Mouse (Mus musculus) small intestine, adult 2 months (tissue): ENCODE data around the gene Pnmal2. TPM values are rescaled to one million over a fixed set of nuclear protein-coding genes. Genes with fewer than 3 reads are reported as not detected.
A peak's percentile ranks its signal among the peaks of the same experiment; 100 is the strongest.
"Not testable (repeated sequence)": the region's sequence is repeated elsewhere in the genome, so short reads cannot be mapped to it uniquely, and the experiment has no call there.

Source experiments
- H3K27ac ChIP-seq: fragments of 200-500 bp; 2 replicates; pipeline ENCODE4 v1.5.1; 2012; ENCODE audit warnings: low read depth, low read length, control low read depth, inconsistent platforms; ENCODE audit not compliant: insufficient read depth
- H3K27me3 ChIP-seq: fragments of 200-500 bp; 2 replicates; pipeline ENCODE4 v1.6.1; 2012; ENCODE audit warnings: mild to moderate bottlenecking, moderate library complexity, low read length, inconsistent platforms; ENCODE audit not compliant: control insufficient read depth, insufficient read depth
- H3K36me3 ChIP-seq: fragments of 200-500 bp; 2 replicates; pipeline ENCODE4 v1.6.1; 2012; ENCODE audit warnings: mild to moderate bottlenecking, low read length, control low read depth, inconsistent platforms; ENCODE audit not compliant: control insufficient read depth, insufficient read depth
- H3K4me1 ChIP-seq: fragments of 200-500 bp; 2 replicates; pipeline ENCODE4 v1.6.1; 2012; ENCODE audit warnings: low read length, inconsistent platforms, mixed read lengths; ENCODE audit not compliant: control insufficient read depth, insufficient read depth, insufficient read length
- H3K4me3 ChIP-seq: fragments of 200-500 bp; 2 replicates; pipeline ENCODE4 v1.5.1; 2012; ENCODE audit warnings: low read depth, mild to moderate bottlenecking, control low read depth, inconsistent platforms, low read length, moderate library complexity
- CTCF ChIP-seq: fragments of 200-500 bp; IDR thresholded peaks from 2 replicates; pipeline ENCODE4 v1.5.1; 2012; ENCODE audit warnings: low read depth, mild to moderate bottlenecking, control low read depth, inconsistent platforms, low read length, moderate library complexity, mixed read lengths; ENCODE audit not compliant: insufficient replicate concordance, insufficient read length; ENCODE audit errors: extremely low read depth
- POLR2A ChIP-seq: fragments of 200-500 bp; IDR thresholded peaks from 2 replicates; pipeline ENCODE4 v1.6.1; 2012; ENCODE audit warnings: low read depth, mild to moderate bottlenecking, control low read depth, inconsistent platforms, low read length, moderate library complexity
- WGBS: fragments of 180-500 bp; shearing (Covaris S2); methylation state at CpG from one replicate; pipeline ENCODE4 v1.1.7; 2018; 5-methylcytosine and 5-hydroxymethylcytosine counted together
- polyA plus RNA-seq: library from polyadenylated mRNA; depleted of rRNA; stranded (reverse); fragments of >200 nt; gene quantifications from 2 replicates; pipeline ENCODE4 v1.2.3, GENCODE M21; 2012

Pnmal2 gene
- polyA plus RNA-seq, 1 experiment: 1.4 TPM

DNA sequence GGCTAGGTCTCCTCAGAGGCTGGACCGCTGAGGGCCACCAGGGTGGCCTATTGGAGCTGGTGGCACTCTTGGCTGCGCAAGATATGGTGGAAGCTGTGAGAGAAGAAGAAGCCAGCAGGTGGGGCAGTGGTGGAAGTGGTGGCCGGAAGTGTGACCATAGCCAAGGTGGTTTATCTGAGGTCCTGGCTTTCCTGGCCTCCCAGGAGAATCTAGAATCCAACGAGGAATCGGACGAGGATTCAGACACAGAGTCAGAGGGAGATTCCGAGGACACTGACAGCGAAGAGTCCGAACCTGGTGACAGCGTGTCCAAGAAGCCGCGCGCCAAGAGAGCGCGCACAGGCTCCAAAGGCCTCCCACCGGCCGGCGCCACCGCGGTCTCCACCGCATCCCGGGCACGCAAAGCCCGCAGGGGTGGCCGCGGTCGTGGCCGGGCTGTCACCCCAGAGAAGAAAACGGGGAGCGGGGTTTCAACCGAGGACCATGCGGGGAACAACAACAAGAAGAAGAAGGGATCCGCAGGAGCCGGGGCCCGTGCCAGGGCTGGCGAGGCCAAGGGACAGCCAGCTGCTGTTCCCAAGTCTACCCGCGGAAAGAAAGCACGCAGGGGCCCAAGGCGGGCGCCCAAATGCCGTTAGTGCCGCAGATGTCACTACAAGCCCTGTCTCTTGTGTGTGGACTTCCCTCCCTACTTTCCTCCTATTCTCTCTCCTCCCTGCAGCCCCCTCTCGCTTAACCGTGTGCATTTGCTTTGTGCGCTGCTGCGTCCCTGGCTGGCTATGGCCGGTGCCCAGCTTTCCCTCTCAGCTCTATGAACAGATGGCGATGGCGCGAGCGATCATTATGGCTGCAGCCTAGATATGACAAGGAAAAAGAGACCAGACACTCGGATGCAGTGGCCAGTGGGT, 2.2 kb downstream of the Pnmal2 start:
- TF ChIP-seq POLR2A (no peak), CTCF (no peak)
- H3K4me3 ChIP-seq: peak overlapping the region; percentile 29

DNA sequence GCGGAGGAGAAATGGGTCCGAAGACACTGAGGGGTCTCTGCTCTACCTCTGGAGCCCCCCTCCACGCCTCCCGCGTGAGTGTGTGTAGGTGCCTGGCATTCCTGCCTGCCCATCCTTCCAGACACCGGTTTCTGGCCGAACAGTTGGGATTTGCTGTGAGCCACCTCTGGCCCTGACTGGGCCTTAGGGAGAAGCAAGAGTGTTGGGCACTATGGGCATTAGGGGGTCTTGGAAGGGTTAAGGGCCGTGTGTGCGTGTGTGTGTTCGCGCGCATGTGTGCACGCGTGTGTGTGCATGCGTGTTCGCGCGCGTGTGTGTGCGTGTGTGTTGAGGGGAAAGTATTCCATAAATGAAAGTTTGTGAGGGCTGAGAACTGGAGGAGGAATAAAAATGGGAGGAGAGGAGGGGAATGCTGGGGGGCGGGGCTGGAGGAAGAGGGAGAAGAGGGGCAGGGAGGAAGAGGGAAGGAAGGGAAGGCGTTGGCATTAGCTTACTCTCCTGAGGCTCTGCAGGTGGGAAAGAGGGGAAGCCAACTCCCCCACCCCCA, 2.9 kb downstream of the Pnmal2 start:
- Histone ChIP-seq H3K27me3 (peaks cover 37% of the 10 kb centered on the region), H3K4me1 (peaks cover 8% of the 10 kb centered on the region), H3K36me3 (no peaks in the 10 kb centered on the region), H3K27ac (no peak overlapping the region), H3K4me3 (peak overlapping the region; percentile 29)
- TF ChIP-seq POLR2A: no peak
- no peak for TF ChIP-seq CTCF
- WGBS: 32% methylated on average over 21 of the region's 22 CpGs

More for the DNA sequence above, 2.2 kb downstream of the Pnmal2 start:
- no peaks in the 10 kb centered on the region for H3K36me3 ChIP-seq
- H3K4me1 ChIP-seq: peaks cover 8% of the 10 kb centered on the region
- H3K27me3 ChIP-seq: peaks cover 37% of the 10 kb centered on the region
- 13% methylated on average over 53 of the region's 53 CpGs for WGBS
- no peak overlapping the region for H3K27ac ChIP-seq

DNA sequence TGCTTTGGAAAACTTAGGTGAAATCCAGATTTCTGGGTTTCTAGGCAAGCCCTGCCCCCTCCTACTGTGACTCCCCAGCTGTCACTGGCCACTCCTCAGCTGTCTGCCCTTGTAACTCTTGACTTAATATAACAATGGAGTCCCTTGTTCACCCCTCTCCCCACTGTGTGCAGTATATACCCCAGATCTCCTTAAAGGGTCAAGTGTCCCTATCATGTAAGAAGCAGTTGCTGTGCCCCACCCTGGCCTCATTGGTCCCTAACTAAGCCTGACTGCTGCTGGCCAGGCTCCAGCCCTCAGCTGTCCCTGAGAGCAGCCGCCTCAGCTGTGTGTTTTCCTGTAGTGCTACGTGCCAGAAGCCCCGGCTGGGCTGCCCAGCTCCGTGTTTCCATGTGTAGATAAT, 3.5 kb downstream of the Pnmal2 start:
- WGBS: 6% methylated on average over 4 of the region's 4 CpGs
- Histone ChIP-seq H3K4me1 (peaks cover 8% of the 10 kb centered on the region), H3K27ac (no peak overlapping the region), H3K27me3 (peaks cover 37% of the 10 kb centered on the region), H3K4me3 (no peak overlapping the region), H3K36me3 (no peaks in the 10 kb centered on the region)
- no peak for TF ChIP-seq CTCF
- no peak for TF ChIP-seq POLR2A

DNA sequence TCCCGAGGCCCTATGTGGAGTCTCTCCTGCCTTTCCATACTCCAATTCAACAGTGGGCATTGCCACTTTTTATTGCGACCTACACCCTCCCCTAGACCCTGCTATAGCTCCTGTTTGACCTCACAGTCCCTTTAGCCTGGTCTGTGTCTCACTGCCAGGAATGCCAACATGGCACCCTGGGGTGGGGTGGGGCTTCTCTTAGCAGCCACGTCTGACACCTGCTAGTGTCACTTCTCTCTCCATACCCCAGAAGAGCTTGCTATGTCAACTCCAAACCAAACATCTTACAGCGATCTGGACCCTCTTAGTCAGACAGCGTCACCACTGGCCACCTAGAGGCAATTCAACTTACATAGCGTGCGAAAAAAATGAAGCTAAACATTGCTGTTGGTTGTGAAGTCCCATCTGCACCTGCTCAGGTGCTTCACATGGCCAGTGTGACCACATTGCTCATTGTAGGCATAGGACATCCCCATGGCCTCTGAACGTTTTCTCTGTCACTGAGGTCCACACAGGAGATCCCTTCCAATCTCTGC, 4.5 kb downstream of the Pnmal2 start:
- no peak overlapping the region for H3K4me3 ChIP-seq
- peaks cover 37% of the 10 kb centered on the region for H3K27me3 ChIP-seq
- no peaks in the 10 kb centered on the region for H3K36me3 ChIP-seq
- H3K27ac ChIP-seq: no peak overlapping the region
- 68% methylated on average over 8 of the region's 8 CpGs for WGBS
- peaks cover 8% of the 10 kb centered on the region for H3K4me1 ChIP-seq
- TF ChIP-seq POLR2A (no peak), CTCF (no peak)

DNA sequence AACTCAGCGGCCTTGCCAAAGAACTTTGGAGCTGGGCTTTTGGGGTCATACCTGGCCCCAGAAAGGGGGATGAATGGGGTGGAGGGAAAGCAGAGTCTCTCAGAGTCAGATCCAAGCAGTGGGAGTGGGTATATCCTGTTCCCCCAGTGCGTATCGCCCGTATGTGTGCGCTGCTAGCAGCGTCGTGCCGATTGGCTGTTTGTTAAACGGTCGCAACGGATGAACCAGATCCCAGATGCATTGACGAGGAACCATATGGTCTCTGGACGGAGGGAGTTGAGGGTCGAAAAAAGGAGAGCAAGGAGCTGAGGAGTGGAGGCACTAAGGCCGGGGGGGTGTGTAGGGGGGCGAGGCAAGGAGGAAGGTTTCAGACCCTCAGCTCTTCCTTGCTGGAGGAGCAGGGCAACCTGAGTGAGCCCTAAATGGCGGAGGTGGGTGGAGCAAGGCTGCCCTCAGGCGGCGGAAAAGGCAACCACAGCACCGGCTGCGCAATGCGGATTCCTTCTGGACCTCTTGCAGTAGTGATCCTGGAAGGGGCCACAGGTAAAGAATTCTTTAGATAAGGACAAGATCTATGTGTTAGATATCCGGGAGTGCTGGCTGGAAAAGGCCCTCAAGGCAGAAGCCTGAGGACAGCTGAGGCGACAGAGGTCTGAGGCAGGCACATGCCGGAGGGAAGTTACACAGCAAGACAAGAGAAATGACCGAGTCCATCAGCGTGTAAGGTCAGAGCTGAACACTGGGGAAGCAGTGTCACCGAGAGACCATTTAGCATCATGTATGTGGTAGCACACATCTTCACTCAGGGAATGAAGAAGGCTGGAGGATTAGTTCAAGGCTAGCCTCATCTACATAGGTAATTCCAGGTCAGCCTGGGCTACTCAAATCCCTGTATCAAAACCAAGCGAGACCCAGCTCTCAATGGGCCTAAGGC, 5.7 kb downstream of the Pnmal2 start:
- no peaks in the 10 kb centered on the region for H3K36me3 ChIP-seq
- TF ChIP-seq POLR2A (no peak), CTCF (peak; percentile 85)
- no peak overlapping the region for H3K27ac ChIP-seq
- H3K27me3 ChIP-seq: peaks cover 25% of the 10 kb centered on the region
- 9% methylated on average over 29 of the region's 29 CpGs for WGBS
- no peaks in the 10 kb centered on the region; the same call in 1 of the 2 replicates for H3K4me1 ChIP-seq
- H3K4me3 ChIP-seq: peak overlapping the region; percentile 40

DNA sequence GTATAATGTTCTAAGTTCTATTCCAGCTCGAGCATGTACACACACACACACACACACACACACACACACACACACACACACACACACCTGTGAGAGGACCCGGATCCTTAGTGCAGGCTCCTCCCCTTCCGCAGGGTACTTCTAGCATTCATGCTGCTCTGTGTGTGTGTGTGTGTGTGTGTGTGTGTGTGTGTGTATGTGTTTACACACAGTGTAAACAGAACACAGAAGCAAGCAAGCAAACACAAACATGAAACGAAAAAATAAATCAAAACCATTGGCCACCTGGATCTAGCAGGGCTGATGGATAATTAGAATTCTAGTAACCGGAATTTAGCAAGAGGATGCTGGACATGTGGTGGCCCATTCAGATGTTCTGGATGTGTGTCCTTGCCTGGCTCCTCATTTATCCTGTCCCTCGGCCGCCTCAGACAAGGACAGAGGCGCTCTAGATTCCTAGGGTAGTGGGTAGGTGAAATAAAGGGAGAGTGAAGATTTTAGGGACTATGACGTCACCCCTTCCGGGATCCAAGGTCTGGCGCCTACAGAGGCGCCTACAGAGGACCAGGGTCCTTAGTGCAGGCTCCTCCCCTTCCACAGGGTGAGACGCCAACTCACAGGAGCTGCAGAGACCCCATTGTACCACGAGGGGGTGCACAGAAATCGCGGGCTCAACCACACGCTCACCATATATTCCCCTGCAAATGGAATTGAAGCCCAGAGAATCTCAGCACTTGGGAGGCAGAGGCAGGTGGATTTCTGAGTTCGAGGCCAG, 6.6 kb downstream of the Pnmal2 start:
- TF ChIP-seq POLR2A (no peak), CTCF (peak; percentile 68)
- WGBS: 16% methylated on average over 18 of the region's 18 CpGs

DNA sequence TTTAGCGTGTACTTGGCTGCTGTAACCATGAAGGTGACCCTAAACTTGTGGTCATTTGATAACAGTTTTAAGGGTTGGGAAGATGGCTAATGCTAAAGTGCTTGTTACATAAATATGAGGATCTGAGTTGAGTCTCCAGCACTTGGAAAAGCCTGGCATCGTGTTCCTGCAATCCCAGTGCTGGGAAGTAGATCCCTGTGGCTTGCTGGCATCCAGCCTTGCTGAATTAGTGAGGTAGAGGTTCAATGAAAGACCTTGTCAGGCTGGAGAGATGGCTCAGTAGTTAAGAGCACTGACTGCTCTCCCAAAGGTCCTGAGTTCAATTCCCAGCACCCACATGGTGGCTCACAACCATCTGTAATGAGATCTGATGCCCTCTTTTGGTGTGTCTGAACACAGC, 9.3 kb downstream of the Pnmal2 start:
- H3K27me3 ChIP-seq, H3K4me3 ChIP-seq, H3K4me1 ChIP-seq, H3K36me3 ChIP-seq, H3K27ac ChIP-seq: not testable (repeated sequence)
- 65% methylated on average over 2 of the region's 2 CpGs for WGBS

More for the DNA sequence above, 6.6 kb downstream of the Pnmal2 start:
- peaks cover 17% of the 10 kb centered on the region for H3K27me3 ChIP-seq
- H3K4me1 ChIP-seq: no peaks in the 10 kb centered on the region; the same call in 1 of the 2 replicates
- H3K4me3 ChIP-seq: no peak overlapping the region
- no peaks in the 10 kb centered on the region for H3K36me3 ChIP-seq
- H3K27ac ChIP-seq: no peak overlapping the region
